Mouse (Mus musculus) forebrain, embryonic 10.5 days (tissue): ENCODE results near the gene Stk17b. TPM values are rescaled to one million over a fixed set of nuclear protein-coding genes. Genes with fewer than 3 reads are reported as not detected.
"Not testable (repeated sequence)": the region's sequence is repeated elsewhere in the genome, so short reads cannot be mapped to it uniquely, and the experiment has no call there.

ENCODE experiments used
- DNase-seq: peaks from one replicate; pipeline ENCODE4 v3.0.0-alpha.2; 2017; ENCODE audit warnings: low spot score; ENCODE audit errors: extremely low spot score
- H3K27ac ChIP-seq: fragments of 300-500 bp; sonication (generic); 2 replicates; pipeline ENCODE4 v1.5.1; 2016; ENCODE audit warnings: mild to moderate bottlenecking
- H3K27me3 ChIP-seq: fragments of 300-500 bp; sonication (generic); 2 replicates; pipeline ENCODE4 v1.6.1; 2016; ENCODE audit warnings: mild to moderate bottlenecking; ENCODE audit not compliant: poor library complexity, severe bottlenecking
- H3K36me3 ChIP-seq: fragments of 300-500 bp; sonication (generic); replicated peaks from 2 replicates; pipeline ENCODE4 v1.6.1; 2016; ENCODE audit warnings: mild to moderate bottlenecking, moderate library complexity
- H3K4me1 ChIP-seq: fragments of 300-500 bp; sonication (generic); 2 replicates; pipeline ENCODE4 v1.6.1; 2016
- H3K4me3 ChIP-seq: fragments of 300-500 bp; sonication (generic); 2 replicates; pipeline ENCODE4 v1.5.1; 2016; ENCODE audit warnings: mild to moderate bottlenecking, moderate library complexity
- H3K9me3 ChIP-seq: fragments of 300-500 bp; sonication (generic); 2 replicates; pipeline ENCODE4 v1.6.1; 2016; ENCODE audit warnings: mild to moderate bottlenecking, moderate library complexity
- WGBS: fragments of 180-500 bp; shearing (Covaris S2); methylation state at CpG from one replicate; pipeline ENCODE4 v1.1.7; 2016; 5-methylcytosine and 5-hydroxymethylcytosine counted together
- polyA plus RNA-seq: library from polyadenylated mRNA; unstranded; fragments of >200 nt; fragmentation: Nextera tagmentation; extraction: Ambion mirVana; gene quantifications from 2 replicates; pipeline ENCODE4 v1.2.1, GENCODE M21; 2016

The Stk17b gene
- polyA plus RNA-seq, 1 experiment from 2014 or later: 9.1 TPM

DNA sequence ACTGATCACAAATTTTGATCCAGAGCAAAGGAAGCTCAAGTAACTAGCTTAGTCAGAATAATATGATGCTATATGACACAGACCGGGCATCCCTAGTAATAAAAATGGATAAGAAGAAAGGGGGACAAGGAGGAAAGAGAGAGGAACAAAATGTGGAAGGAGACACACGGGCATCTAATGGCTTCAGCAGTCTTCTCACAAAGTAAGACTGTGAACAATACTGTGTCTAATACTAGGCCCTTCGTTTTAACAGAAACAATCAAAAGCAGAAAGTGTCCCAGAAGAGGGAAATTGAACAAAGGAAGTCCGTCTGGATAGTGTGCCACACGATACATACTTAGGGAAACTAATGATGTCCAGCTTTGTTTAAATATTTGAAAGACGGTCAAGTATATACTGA is 10.0 kb downstream of the Stk17b start:
- peaks cover 4% of the 10 kb centered on the region for H3K4me1 ChIP-seq
- H3K9me3 ChIP-seq: no peaks in the 10 kb centered on the region
- no peak for DNase-seq
- no peaks in the 10 kb centered on the region for H3K27me3 ChIP-seq
- H3K36me3 ChIP-seq: no peaks in the 10 kb centered on the region
- no peak overlapping the region for H3K4me3 ChIP-seq
- no peak overlapping the region for H3K27ac ChIP-seq
- WGBS: 81% methylated on average over 6 of the region's 6 CpGs

DNA sequence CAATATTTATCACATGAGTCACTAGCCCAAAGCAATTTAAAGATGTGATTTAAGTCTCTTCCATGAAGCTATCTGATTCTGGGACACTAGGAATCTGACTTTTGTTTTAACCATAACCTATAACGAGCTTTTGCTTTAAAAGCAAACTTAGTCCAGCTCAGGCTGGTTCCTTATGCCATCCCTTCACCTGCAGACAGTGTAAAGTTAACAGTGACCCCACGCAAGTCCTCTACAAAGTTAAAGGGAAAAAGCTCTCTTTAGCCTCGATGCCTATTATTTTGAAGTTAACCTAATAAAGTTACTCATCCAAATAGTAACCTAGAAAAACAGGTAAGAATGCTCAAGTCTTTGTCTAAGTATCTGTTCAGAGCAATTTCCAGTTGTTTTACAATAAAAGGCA is 10.5 kb downstream of the Stk17b start:
- Histone ChIP-seq H3K9me3 (no peaks in the 10 kb centered on the region), H3K27ac (no peak overlapping the region), H3K27me3 (no peaks in the 10 kb centered on the region), H3K4me1 (peaks cover 4% of the 10 kb centered on the region), H3K36me3 (no peaks in the 10 kb centered on the region), H3K4me3 (no peak overlapping the region)
- 90% methylated on average over 3 of the region's 3 CpGs for WGBS
- DNase-seq: no peak

DNA sequence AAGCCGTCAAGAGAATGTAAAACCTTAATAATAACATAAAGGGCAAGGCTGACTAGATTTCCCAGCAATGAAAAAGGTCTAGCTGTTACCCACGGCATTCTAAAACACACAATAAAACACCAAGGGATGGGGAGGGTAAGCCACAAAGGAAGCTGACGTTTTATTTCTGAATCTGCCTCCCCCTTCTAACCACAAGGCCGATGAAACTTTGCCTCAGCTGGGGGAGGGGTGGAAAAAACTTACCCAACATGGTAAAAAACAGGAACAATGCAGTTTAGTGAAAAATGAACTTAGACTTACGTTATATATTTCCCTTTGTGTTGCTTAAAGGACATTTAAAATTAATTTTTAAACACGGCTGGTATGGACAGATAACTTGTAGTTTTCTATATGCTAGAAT is 11.0 kb downstream of the Stk17b start:
- WGBS: 71% methylated on average over 6 of the region's 6 CpGs
- Histone ChIP-seq H3K4me1 (peaks cover 4% of the 10 kb centered on the region), H3K27me3 (no peaks in the 10 kb centered on the region), H3K27ac (no peak overlapping the region), H3K9me3 (no peaks in the 10 kb centered on the region), H3K4me3 (no peak overlapping the region), H3K36me3 (no peaks in the 10 kb centered on the region)
- no peak for DNase-seq

DNA sequence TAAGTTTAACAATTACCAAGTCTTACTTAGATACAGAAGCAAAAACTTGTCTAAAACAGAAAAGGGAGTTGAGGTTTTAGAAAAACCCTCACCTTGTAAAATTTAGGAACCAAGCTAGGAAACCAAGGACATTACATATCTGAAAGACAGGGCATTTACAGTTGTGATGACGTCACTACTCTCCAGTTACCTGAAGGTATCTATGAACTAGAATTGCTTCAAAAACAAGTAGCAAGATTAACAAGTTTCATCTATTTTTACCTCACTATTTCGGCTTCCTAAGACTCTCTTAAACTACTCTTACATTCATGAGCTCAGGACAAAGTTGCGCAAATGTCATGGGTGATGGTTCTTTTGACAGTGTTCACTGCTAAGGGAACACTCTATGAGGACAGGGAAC is 12.1 kb downstream of the Stk17b start:
- Histone ChIP-seq H3K27ac (no peak overlapping the region), H3K4me1 (peaks cover 4% of the 10 kb centered on the region), H3K4me3 (no peak overlapping the region), H3K36me3 (no peaks in the 10 kb centered on the region), H3K27me3 (no peaks in the 10 kb centered on the region), H3K9me3 (no peaks in the 10 kb centered on the region)
- 94% methylated on average over 3 of the region's 3 CpGs for WGBS
- DNase-seq: no peak

DNA sequence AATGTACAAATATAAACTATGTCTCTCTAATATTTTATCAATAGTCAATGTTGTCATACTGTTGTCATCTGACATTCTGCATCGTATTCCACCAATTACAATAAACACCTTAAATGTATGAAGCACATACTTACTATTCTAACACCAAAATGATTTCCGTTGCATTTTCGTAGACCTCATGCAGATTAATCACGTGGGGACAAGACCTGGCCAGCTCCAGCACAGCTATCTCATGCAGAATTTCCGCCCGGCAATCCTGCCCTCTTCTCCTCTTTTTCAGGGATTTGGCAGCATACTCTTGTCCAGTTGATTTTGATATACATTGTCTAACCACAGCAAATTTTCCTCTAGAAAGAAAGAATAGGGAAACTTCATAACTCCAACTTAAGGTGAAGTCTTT is 13.5 kb downstream of the Stk17b start:
- no peaks in the 10 kb centered on the region for H3K36me3 ChIP-seq
- DNase-seq: no peak
- no peak overlapping the region for H3K4me3 ChIP-seq
- no peak overlapping the region for H3K27ac ChIP-seq
- no peaks in the 10 kb centered on the region for H3K9me3 ChIP-seq
- H3K27me3 ChIP-seq: no peaks in the 10 kb centered on the region
- 93% methylated on average over 6 of the region's 6 CpGs for WGBS
- H3K4me1 ChIP-seq: peaks cover 4% of the 10 kb centered on the region

DNA sequence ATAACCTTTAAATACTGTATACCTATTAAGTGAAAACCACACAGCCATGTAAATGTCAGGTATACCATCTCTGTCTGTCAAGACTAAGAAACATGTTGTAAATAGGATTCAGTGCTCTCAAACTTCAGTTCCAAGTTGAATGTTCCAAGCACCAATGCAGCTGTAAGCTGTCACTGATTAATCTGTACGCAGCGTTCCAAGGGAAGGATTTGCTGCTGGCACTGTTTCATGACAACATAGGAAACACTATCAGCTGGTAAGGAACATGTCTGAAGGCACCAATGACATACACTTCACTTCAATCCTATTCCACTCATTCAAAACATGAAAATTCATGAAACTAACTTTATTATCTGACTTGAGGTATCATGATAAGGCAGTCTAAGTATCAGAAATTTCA is 18.9 kb downstream of the Stk17b start:
- Histone ChIP-seq H3K27ac (no peak overlapping the region), H3K9me3 (no peaks in the 10 kb centered on the region), H3K27me3 (no peaks in the 10 kb centered on the region), H3K4me3 (no peak overlapping the region), H3K4me1 (no peaks in the 10 kb centered on the region), H3K36me3 (peaks cover 4% of the 10 kb centered on the region)
- DNase-seq: no peak
- WGBS: 88% methylated on average over 2 of the region's 2 CpGs

DNA sequence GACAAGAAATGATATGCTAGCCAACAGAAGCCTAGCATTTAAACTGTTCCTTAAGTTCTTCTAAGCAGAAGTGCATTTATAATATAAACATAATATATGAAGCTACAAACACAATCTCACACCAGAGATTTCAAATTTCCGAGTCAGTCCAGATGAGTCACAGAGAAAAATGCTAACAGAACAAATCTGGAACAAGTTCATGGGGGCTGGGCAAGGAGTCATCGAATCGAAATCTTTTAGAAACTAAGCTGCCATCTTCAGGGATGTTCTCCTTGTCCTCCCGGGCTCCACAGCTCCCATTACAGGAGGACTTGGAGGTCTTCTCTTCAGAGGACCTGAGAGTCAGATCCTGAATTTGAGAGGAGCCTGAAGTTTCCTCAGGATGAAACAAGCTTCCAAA is 27.7 kb downstream of the Stk17b start:
- Histone ChIP-seq H3K4me1 (no peaks in the 10 kb centered on the region), H3K9me3 (no peaks in the 10 kb centered on the region), H3K27ac (no peak overlapping the region), H3K4me3 (no peak overlapping the region), H3K27me3 (no peaks in the 10 kb centered on the region), H3K36me3 (peaks cover 3% of the 10 kb centered on the region; the same call in 1 of the 2 replicates)
- no peak for DNase-seq
- 91% methylated on average over 4 of the region's 4 CpGs for WGBS

DNA sequence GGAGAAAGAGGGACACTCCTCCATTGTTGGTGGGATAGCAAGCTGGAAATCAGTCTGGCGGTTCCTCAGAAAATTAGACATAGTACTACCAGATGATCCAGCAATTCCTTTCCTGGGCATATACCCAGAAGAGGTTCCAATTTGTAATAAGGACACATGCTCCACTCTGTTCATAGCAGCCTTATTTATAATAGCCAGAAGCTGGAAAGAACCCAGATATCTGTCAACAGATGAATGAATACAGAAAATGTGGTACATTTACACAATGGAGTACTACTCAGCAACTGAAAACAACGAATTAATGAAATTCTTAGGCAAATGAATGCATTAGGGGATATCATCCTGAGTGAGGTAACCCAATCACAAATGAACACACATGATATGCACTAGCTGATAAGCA is 31.5 kb downstream of the Stk17b start:
- DNase-seq, H3K4me3 ChIP-seq, H3K36me3 ChIP-seq, H3K9me3 ChIP-seq, H3K27ac ChIP-seq, H3K4me1 ChIP-seq, H3K27me3 ChIP-seq: not testable (repeated sequence)
- WGBS: 89% methylated on average over 2 of the region's 2 CpGs

DNA sequence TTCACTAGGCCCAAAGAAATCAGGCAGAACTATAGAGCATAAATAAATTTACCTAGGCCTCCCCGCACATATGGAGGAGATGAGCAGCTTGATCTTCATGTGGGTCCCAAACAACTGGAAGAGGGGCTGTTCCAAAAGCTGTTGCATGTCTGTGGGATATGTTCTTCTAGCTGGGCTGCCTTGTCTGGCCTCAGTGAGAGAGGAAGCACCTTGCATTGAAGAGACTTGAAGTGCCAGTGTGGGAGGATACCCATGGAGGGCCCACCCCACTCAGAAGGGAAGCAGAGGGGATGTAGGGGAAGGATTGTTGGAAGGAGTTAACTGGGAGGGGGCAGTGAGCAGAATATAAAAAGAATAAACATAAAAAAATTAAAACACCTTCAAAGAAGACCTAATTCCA is 33.9 kb downstream of the Stk17b start:
- H3K4me1 ChIP-seq: peaks cover 12% of the 10 kb centered on the region
- H3K9me3 ChIP-seq: no peaks in the 10 kb centered on the region
- DNase-seq: no peak
- peaks cover 2% of the 10 kb centered on the region; the same call in 1 of the 2 replicates for H3K27me3 ChIP-seq
- 66% methylated on average over 1 of the region's 1 CpGs for WGBS
- no peak overlapping the region for H3K4me3 ChIP-seq
- H3K36me3 ChIP-seq: no peaks in the 10 kb centered on the region
- H3K27ac ChIP-seq: no peak overlapping the region

DNA sequence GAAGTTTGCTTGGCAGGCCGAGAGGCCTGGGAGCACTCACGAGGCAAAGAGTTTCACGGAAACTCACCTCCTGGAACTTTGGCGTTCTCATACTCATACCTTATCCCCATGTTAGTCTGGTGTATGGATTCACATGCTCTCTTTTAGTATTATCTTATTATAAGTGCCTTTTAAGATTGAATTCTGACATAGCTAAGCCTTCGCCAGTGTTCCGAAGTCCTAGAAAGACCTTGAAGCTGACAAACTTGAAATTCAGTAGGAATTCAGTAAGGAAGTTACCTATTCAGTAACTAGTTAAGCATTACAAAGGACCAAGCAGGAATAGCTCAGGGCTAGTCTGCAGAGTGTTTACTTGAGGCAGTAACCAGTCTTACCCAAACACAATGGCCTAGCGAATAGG is 34.3 kb downstream of the Stk17b start:
- H3K36me3 ChIP-seq, H3K27me3 ChIP-seq, DNase-seq, H3K4me3 ChIP-seq, H3K27ac ChIP-seq, H3K9me3 ChIP-seq: not testable (repeated sequence)
- peaks cover 16% of the 10 kb centered on the region for H3K4me1 ChIP-seq
- WGBS: 83% methylated on average over 7 of the region's 7 CpGs

DNA sequence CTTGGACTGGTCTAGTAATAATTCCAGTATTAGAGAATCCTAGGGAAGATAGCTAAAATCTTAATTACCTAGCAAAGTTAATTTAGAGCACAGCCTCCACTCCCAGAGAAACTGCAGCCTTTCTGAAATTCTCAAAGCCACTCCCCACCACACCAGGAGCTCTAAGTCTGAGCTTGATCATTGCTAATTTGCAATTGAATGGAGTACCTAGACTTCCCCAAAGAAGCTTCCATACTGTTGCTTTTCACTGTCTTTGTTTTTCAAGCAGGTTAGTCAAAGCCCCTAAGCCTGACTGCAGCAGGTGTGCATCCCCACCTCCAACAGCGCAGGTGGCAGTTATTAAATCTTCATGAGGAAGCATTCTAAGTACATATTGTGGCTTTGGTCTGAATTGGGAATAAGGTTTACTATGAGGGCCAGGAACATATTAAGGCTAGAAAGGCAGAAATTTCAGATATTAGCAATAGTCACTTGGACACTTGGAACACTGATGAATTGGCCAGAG is 35.1 kb downstream of the Stk17b start:
- WGBS: 60% methylated on average over 1 of the region's 1 CpGs
- H3K4me3 ChIP-seq, H3K36me3 ChIP-seq, H3K27ac ChIP-seq, H3K9me3 ChIP-seq, DNase-seq: not testable (repeated sequence)
- Histone ChIP-seq H3K4me1 (peaks cover 16% of the 10 kb centered on the region), H3K27me3 (peaks cover 13% of the 10 kb centered on the region; the same call in 1 of the 2 replicates)

DNA sequence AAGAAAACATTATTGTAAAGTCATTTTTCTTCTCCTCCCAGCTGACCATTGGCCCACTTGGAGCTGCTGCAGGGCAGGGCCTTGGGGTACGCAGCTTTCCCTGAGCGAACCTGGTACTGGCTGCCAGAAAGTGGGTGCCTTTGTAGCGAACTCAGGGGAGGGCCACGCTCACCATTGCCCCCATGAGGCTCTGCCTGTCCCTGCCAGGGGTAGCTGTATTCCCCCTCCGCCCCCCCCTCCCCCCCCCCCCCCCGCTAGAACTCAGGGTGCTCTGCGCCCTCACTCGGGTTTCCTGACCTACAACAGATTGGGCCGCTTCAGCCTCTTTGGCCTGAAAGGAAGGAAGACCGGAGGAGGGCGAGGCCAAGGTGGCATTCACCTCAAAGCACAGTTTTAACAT is 36.5 kb downstream of the Stk17b start:
- 15% methylated on average over 9 of the region's 11 CpGs for WGBS
- Histone ChIP-seq H3K4me3 (no peak overlapping the region), H3K27ac (no peak overlapping the region), H3K27me3 (peaks cover 21% of the 10 kb centered on the region; the same call in 1 of the 2 replicates), H3K4me1 (peaks cover 16% of the 10 kb centered on the region), H3K9me3 (no peaks in the 10 kb centered on the region), H3K36me3 (no peaks in the 10 kb centered on the region)
- no peak for DNase-seq

DNA sequence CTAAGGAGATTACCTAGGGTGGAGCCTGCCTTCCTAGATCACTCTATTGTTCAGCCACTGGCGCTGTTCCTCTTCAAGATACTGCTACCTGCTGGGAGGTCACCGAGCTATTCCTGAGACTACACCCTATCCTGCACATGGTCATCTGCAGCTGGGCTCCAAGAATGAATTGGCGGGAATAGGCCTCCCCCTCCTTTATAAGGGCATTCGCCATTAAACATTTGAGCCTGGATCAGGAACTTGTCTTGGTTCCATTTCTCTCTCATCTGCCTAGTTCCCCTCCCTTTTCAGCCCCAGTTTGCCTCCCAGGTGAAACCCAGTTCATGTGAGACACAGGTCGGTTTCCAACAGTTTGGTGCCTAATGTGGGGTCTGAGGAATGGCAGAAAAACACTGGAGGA is 39.0 kb downstream of the Stk17b start:
- Histone ChIP-seq H3K27ac (no peak overlapping the region), H3K4me3 (no peak overlapping the region), H3K27me3 (peaks cover 21% of the 10 kb centered on the region; the same call in 1 of the 2 replicates), H3K36me3 (no peaks in the 10 kb centered on the region), H3K9me3 (no peaks in the 10 kb centered on the region), H3K4me1 (peaks cover 22% of the 10 kb centered on the region)
- 60% methylated on average over 5 of the region's 5 CpGs for WGBS
- no peak for DNase-seq
